Mouse (Mus musculus) liver (tissue): ENCODE data around the gene Spn.
"Not testable (repeated sequence)": the region's sequence is repeated elsewhere in the genome, so short reads cannot be mapped to it uniquely, and the experiment has no call there.

Source experiments
- DNase-seq: peaks from one replicate; pipeline ENCODE4 v3.0.0-alpha.2; 2020; ENCODE audit warnings: mixed read lengths

The Spn gene

DNA sequence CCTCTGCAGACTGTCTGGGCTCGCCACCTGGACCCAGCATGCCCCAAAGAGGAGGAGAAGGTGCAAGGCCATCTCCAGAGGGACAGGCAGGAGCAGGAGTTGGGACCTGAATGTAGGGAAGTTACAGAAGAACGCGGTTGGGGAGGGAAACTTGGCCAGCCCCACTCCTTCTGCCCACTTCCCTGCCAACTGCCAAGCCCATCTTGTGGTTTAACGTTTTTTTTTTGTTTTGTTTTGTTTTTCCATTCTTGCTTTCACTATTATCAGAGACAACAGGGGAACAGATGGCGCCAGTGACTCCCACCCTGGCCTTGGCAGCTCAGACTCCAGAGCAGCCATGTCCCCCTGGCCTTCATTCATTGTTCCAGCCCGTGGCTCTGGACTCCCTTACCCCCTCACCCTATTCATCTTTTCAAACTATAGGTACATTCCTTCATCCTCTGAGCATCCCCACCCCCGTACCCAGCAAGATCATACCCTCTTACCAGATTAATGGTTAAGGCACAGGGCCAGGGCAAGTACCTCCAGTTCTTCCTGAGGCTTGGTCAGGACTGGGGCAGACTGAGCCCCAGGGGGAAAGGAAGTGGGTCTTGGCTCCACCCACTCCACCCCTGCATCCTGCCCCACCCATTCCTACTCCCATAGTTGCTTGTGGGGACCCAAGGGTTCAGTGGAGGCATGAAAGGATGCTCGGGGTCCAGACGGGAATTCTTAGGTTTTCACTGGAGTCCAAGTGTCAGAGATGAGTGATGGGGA, at the start of gene Spn:
Spn (minus strand) TSS at position 562 of the 756 bp plus-strand sequence.
- peak; percentile 71 for DNase-seq

DNA sequence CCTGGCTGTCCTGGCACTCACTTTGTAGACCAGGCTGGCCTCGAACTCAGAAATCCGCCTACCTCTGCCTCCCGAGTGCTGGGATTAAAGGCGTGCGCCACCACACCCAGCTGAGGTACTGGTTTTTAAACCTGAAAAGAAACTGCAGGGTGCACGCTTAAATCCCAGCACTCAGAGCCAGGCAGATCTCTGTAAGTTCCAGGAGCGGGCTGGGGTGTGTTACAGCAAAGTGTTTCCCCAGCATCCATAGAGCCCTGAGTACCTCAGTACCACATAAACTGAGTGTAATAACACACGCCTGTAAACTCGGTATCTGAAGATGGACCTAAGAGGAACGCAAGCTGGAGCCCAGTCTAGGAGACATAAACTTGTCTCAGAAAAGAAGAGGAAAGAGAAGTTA, 49.7 kb upstream of the Spn start:
- no peak for DNase-seq

DNA sequence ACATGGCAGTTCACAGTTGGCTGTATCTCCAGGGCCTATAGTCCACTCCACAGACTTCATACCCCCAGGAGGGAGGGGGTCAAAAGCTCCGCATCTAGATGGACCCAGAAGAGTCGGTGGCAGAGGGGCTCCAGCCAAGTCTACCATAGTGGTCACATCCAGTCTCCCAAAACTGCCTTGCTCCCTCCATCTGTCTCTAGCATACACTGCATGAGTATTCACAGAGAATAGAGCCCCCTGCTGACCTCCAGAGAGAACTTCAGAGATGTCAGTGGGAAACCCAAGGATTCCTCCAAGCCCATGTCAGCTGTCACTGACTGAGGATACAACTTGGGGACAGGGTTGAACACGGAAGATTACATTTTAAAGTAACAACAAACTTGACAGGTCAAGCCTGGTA, 48.0 kb upstream of the Spn start:
- DNase-seq, result no peak

DNA sequence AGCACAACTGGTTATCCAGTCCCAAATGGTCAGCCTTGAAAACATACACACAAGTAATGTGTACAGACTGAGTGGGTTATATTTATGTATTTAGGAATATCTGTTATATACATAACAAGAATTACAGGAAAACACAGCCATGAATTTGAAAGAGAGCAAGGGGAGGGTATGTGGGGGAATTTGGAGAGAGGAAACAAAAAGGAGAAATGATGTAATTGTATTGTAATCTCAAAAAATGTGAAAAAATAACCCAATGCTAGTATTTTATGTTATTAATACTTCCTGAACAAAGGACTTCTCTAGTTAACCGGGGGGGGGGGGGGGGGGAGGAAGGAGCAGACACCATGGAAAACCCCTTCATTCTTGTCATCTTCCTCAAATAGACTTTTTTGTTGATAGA, 47.1 kb upstream of the Spn start:
- no peak for DNase-seq

DNA sequence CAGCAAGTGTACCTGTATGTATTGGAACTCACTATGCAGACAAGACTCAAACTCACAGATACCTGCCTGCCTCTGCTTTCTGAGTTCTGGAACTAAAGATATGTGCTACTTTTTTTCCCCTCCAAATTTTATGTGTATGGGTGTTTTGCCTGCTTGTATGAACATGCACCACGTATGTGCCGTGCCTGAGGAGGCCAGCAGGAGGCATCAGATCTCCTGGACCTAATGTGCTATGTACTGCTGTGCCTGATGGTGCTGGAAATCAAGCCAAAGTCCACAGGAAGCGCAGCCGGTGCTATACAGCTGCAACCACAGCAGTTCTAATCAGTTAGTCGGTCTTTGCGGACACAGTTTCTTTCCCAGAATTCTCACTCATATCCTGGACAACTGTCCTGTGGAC, 46.2 kb upstream of the Spn start:
- DNase-seq, result peak; percentile 71

DNA sequence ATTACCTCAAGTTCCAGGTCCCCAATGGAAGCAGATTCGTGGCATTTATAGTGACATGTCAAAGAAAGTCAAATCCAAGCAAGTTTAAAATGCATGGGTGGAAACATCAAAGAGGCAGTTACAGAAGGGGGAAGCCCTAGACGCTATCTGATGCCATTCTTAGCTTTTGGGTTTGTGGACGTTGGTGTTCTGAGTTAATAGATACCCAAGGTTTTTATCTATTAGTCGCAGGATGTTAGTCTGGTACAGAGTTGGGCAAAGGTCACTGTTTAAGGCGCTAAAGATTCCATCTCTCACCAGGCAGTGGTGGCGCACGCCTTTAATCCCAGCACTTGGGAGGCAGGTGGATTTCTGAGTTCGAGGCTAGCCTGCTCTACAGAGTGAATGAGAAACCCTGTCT, 45.7 kb upstream of the Spn start:
- peak; percentile 35 for DNase-seq

DNA sequence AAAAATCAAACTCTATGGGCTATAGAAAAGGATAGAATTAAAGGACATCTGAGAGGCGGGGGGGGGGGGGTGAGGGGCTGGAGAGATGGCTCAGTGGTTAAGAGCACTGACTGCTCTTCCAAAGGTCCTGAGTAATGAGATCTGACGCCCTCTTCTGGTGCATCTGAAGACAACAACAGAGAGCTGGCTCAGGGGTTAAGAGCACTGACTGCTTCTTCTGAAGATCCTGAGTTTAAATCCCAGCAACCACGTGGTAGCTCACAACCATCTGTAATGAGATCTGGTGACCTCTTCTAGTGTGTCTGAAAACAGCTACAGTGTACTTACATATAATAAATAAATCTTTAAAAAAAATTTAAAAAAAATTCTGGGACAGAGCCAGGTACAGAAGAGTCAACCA, 44.1 kb upstream of the Spn start:
- not testable (repeated sequence) for DNase-seq

DNA sequence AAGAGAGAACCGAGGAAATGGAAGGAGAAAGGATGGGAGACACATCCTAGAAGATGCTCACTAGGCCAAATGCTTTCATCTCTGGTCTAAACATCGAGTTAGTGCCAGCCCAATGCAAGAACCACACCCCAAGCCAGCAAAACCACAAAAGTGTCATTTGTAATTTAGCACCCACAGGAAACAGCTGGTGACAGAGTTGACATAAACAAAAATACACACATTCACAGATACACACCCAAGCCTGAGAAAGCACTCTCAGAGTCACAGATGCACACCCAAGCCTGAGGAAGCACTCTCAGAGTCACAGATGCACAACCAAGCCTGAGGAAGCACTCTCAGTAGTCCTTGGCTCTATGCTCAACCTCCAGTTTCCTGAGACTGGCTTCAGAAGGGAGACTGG, 43.2 kb upstream of the Spn start:
- DNase-seq, result no peak

DNA sequence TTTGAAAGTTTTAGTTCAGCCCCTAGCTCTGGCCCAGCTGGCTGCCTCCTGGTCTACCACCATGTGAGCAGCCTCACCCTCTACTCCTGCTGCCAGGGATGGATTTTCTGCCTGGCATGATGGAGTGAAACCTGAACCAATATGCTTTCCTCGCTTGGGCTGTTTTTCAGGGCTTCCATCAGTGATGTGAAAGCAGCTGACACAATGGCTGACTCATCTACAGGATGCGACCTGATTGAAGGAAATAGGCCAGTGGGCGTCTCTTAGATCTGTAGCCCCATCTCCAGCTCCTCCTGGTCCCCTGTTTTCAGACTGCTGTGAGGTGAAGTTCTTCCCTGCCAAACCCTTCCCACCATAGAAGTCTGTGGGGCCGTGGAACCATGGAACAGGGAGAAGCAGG, 39.3 kb upstream of the Spn start:
- no peak for DNase-seq

DNA sequence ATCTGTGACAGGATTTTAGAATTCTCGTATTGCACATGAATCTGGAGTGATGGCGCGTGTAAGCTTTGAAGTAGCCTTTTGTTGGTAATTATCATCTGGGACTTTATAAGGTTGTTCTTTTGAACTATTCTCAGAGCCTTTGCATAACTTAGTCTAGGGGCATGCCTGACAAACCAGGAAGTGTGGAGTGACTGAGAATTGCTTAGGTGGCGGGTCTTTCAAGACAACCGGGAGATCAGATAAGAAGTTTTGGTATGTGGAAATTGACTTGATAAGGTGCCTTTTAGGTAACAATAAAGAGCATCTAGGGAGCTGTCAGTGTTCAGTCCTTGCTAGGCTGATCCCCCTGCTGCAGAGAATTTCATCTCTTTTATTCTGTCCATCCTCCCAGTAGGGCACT, 28.9 kb upstream of the Spn start:
- DNase-seq, result no peak

DNA sequence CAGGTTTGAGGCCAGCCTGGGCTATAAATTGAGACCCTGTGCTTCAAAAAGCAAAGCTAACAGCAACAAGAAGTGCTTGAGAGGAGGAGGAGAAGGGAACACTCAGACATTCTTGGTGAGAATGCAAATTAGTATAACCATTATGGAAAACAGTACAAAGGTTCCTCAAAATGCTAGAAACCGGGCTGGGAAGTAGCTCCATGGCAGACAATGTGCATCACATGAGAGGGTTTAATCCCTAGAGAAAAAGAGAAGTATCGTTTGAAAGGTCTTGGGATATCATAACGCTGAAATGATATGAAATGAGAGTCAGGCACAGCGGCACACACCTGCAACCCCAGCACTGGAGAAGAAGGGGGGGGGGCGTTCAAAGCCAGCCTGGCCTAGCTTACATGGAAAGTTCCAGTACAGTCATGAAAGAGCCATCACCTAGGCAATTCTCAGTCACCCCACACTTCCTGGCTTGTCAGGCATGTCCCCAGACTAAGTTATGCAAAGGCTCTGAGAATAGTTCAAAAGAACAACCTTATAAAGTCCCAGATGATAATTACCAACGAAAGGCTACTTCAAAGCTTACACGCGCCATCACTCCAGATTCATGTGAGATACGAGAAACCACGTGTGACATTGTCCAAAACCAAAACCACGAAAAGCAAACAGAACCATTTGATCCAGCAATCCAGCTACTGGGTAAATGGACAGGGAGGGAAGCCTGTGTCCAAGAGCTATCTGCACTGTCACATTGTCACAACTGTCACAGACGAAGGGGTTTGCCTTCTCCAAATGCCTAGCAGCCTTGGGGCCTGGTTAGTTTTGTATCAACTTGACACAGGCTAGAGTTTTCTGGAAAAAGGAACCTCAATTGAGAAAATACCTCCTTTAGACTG, 28.2 kb upstream of the Spn start:
- no peak for DNase-seq

DNA sequence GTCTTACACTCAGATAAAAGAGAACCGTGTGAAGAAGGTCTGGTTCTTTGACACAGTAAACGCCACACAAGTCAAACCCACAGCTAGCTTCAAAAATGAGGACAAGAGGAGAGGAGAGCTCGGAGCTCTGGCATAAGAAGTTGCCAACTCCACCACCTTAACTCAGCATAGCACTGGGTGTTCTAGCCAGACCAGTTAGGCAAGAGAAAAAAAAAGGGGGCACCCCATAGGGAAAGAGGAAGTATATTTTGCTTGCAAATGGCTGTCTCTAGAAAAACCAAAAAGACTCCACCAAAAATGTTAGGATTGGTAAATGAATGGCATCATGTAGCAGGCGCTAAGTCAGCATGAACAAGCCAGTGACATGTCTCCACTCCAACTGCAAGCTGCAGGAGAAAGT, 26.4 kb upstream of the Spn start:
- no peak for DNase-seq

DNA sequence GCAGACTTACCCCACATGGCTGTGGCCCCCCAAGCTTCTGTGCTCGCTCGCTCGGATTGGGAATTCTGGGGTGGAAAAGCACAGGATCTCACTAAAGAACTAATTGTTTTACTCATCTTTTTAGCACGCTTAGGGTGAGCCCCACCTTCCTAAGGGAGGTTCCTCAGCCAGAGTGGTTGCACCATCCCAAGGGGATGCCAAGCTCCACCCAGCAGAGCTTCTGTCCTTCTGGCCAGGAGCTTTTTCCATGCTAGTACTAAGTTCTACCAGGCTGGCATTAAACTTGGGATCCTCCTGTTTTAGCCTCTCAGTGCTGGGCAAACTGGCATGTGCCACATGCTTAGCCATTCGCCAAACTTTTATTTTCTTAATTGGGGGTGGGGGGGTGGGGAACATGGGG, 24.9 kb upstream of the Spn start:
- no peak for DNase-seq

DNA sequence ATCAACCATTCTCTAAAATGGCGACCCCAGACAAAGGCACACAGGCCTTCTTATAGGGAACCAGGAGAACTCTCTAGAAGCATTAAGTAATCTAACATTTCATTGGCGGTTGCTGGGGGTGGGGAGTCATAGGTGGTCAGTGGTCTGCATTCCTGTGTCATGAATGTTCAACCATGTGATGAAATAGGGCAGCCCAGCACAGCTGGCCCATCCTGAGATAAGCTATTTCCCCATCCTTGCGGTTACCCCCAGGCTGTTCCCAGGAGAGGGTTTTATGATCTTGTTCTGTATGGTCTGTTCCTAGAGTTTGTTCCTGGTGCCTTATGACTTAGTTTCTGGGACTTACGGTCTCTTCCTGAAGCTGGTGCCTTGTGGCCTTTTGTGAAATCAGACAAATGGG, 19.9 kb upstream of the Spn start:
- no peak for DNase-seq

DNA sequence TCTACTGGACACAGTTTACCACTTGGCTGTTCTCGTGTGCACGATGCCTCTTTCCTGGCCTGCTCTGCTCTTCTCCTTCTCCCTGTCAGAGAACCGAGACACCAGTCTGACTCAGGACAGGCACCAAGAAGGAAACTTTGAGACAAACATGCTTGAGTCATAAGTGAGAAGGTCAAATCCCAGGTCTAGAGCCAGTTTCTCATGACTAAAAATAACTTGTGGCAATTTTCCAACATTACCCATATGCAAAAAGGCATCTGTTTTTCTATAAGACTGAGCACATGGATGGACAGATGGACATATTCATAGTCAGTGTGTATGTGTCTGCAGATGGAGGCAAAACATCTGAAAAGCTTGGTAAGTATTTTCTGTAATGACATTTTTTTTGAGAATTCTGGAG, 15.9 kb upstream of the Spn start:
- DNase-seq, result no peak

DNA sequence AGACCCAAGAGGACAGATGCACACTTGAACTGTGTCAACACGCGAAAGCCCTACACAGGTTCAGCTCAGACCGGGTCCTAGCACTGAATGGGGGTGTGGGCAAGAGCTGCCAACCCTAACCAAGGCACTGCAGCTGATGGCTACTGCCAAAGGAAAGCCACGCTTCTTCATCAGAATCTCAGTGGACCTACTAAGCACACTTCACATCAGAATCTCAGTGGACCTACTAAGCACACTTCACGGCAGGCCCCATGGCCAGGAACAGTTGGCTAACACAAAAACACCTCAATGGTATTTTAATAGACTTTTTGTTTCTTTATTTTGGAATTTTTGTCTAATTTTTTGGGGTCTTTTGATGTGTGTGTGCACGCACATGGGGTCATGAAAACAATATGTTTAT, 14.8 kb upstream of the Spn start:
- DNase-seq, result no peak

DNA sequence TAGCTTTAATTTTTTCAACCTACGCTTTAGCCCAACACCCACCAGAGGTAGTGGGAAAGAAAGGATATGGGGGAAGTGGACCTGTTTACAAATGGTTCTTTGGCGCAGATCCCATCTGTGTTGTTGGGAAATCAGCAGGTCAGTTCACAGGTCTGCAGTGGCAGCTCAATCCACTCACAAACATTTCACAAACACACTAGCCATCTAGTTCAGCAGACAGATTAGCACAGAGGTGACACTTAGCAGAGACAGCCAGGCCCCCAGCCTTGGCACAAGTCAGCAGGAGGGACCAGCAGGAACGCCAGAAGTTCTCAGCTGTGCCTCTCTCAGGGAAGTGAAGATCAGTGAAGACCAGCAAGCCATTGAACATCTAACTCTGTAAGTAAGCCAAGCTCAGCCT, 10.3 kb upstream of the Spn start:
- no peak for DNase-seq

DNA sequence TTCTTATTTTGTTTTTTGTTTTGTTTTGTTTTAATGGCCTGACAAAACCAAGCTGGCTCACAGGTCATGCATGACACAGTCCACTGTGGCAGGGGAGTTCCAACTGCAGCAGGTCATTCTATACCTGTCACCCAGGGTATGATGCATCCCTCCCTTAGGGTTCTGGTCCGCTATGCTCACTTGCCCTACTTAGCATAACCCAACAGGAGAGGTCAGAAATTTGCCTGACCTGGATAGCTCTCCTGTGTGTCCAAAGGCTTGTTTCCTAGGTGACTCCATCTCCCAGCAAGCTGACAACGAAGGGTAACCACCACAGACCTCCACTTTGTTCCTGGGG, 8.6 kb upstream of the Spn start:
- no peak for DNase-seq

DNA sequence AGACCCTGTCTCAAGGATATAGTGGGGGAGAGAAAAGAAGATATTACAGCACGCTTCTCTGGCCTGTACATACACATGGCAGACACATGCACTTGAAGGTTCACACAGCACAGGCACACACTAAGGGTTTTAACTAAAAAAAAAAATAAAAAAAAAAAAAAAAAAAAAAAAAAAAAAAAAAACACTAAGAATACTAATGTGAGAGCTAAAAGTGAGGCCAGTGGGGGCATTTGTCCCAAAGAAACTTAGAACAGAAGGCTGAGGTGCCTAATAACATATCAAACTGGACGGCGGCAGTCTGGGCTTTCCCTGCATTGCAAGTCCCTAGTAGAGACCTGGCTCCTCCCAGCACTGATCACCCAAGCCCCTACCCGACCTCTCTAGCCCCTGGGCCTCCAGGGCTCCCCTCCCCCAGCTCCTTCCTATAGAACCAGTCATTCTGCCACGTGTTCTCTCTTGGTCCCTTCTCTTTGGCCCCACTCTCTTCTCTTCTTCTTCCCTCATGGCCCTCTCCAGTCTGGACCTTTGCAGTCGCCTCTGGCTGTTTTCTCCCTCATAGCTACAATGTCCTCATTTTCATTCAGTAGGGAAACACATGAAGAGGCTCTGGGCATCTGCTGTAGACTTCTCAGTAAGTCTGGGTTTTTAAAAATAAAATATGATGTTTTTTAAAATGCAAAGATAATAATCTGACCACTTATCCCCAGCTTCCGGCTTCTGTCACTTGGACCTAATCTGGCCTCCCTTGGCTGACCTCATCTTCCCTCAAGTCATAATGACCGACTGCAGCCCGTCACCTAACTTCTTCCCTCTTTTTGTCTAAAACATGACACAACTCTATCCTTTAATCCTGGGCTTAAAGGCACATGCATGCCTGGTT, 8.0 kb upstream of the Spn start:
- DNase-seq, result peak; percentile 38

DNA sequence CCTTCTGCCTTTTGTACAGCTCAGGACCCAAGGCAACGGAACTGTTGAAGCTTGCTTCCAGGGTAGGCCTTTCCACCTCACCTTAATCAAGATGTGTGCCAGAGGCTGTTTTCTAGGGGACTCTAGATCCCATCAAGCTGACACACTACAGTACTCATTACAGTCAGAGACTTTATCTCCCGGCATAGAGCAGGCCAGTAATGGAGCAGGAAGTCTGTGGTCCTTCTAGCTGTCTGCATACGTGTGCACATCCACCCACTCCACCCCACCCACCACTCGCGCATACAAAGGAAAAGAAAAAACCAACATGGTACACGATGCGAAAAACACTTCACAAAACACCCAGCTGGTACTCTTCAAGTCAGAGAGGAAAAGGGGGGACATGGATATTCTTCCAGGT, 6.8 kb upstream of the Spn start:
- no peak for DNase-seq

DNA sequence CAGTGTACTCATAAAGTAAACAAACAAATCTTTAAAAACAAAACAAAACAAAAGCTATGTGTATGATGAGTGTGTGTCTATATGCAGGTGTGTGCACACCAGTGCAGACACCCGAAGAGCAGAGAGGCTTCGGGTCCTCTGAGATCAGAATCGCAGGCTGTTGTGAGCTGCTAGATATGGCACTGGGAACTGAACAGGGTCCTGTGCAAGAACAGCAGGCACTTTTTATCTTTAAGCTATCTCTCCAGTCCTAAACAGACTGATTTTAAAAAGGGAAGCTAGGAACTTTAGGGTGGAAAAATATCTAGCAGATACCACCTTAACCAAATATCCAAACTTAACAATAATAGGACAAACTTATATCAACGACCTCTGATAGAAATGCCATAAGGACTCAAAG, 5.0 kb upstream of the Spn start:
- DNase-seq, result no peak

DNA sequence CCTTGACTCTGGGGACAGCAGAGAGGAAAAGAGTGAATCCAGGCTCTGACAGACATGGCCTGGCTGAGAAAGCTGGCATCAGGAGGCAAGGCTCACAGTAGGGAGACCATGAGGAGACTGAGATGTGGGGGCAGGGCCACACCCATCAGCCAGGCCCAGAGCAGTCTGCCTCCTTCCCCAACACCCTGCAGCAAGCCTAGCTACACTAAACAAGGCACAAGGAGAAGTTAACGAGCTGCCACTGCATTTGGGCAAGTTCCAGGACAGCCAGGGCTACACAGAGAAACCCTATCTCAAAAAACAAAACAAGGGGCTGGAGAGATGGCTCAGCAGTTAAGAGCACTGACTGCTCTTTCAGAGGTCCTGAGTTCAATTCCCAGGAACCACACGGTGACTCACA, 4.6 kb upstream of the Spn start:
- peak; percentile 45 for DNase-seq

DNA sequence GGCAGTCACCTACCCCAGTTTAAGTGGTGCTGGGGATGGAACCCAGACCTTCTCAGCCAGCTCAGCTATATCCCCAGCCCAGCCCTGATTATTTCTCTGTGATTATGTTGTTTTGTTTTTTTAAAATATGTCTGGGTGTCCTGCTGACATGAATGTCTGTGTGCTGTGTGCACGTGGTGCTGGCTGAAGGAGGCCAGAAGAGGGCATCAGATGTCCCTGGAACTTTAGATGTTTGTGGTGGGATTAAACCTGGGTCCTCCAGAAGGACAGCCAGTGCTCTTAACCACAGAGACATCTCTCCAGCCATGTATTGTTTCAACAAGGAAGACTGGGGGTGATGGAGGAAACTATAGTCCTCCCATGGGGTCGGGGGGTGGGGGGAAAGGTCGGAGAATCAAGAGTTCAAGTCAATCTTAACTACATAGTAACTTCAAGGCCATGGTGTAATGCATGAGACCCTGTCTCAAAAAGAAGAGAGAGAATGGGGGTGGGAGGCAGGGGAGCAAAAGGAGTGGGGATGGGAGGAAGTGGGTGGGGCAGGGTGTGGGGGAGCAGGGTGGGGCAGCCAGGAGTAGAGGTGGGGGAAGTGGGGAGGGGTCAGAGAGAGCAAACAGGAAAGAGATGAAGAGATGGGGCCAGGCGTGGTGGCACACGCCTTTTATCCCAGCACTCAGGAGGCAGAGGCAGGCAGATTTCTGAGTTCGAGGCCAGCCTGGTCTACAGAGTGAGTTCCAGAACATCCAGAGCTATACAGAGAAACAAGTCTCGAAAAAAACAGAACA, 3.2 kb upstream of the Spn start:
- DNase-seq, result peak; percentile 50
